Mouse (Mus musculus) CH12.LX (cell line): ENCODE measurements around the gene Zswim1. TPM values are rescaled to one million over a fixed set of nuclear protein-coding genes. Genes with fewer than 3 reads are reported as not detected.

Experiments
- DNase-seq: peaks from one replicate; pipeline ENCODE4 v3.0.0-alpha.2; 2013; ENCODE audit errors: extremely low read depth
- H3K27ac ChIP-seq: 2 replicates; pipeline ENCODE4 v1.5.1; 2012; ENCODE audit warnings: low read depth, mild to moderate bottlenecking, control low read depth, moderate library complexity; ENCODE audit not compliant: insufficient read depth
- H3K27me3 ChIP-seq: replicated peaks from 2 replicates; pipeline ENCODE3; 2012; ENCODE audit warnings: inconsistent platforms
- H3K36me3 ChIP-seq, 2 experiments: replicated peaks in 1 of 2; 2 replicates each; pipeline versions ENCODE3 to v1.6.1; 2012; ENCODE audit warnings: inconsistent platforms in 1 of 2, low read length in 1 of 2, mild to moderate bottlenecking in 1 of 2, mixed read lengths in 1 of 2, moderate library complexity in 1 of 2; ENCODE audit not compliant: control insufficient read depth in 1 of 2, insufficient read depth in 1 of 2
- H3K4me1 ChIP-seq, 2 experiments: 2 replicates each; pipeline ENCODE4 v1.6.1; 2012; ENCODE audit warnings: inconsistent platforms in 1 of 2, moderate library complexity in 1 of 2; ENCODE audit not compliant: insufficient read depth in 2 of 2, control insufficient read depth in 1 of 2
- H3K4me2 ChIP-seq: 2 replicates; pipeline ENCODE4 v1.6.1; 2012; ENCODE audit warnings: low read depth, mild to moderate bottlenecking, control low read depth; ENCODE audit not compliant: poor library complexity, insufficient read depth, severe bottlenecking
- H3K4me3 ChIP-seq, 3 experiments: fragments of 150-350 bp in 1 of 3; sonication (generic) in 1 of 3; replicated peaks in 1 of 3; 2 replicates each; pipeline versions ENCODE3 to v1.5.1; 2011 to 2012; ENCODE audit warnings: low read depth in 2 of 3, low read length in 2 of 3, mild to moderate bottlenecking in 2 of 3, moderate library complexity in 2 of 3, control low read depth in 1 of 3, improper control_type of control experiment in 1 of 3, inconsistent platforms in 1 of 3, mixed read lengths in 1 of 3; ENCODE audit not compliant: poor library complexity in 1 of 3
- H3K79me2 ChIP-seq: replicated peaks from 2 replicates; pipeline ENCODE4 v1.6.1; 2012; ENCODE audit warnings: mild to moderate bottlenecking, moderate library complexity; ENCODE audit not compliant: control insufficient read depth, poor library complexity, insufficient read depth, severe bottlenecking; ENCODE audit errors: extremely low read depth
- H3K9ac ChIP-seq: 2 replicates; pipeline ENCODE4 v1.6.1; 2012; ENCODE audit warnings: low read depth, mild to moderate bottlenecking, control low read depth, moderate library complexity; ENCODE audit not compliant: insufficient read depth
- H3K9me3 ChIP-seq: replicated peaks from 2 replicates; pipeline ENCODE3; 2012; ENCODE audit warnings: low read length, inconsistent platforms, mixed read lengths
- CHD1 ChIP-seq: IDR thresholded peaks from 2 replicates; pipeline ENCODE4 v1.6.1; 2012; ENCODE audit warnings: low read depth, low read length, improper control_type of control experiment, inconsistent platforms
- CHD2 ChIP-seq: IDR thresholded peaks from 2 replicates; pipeline ENCODE4 v1.6.1; 2011; ENCODE audit warnings: low read length, improper control_type of control experiment
- E2F4 ChIP-seq: IDR thresholded peaks from 2 replicates; pipeline ENCODE4 v1.6.1; 2011; ENCODE audit warnings: low read depth, low read length, improper control_type of control experiment; ENCODE audit not compliant: insufficient replicate concordance
- GABPA ChIP-seq: IDR thresholded peaks from 2 replicates; pipeline ENCODE4 v1.6.1; 2012; ENCODE audit warnings: low read depth, low read length, improper control_type of control experiment, inconsistent platforms; ENCODE audit not compliant: insufficient replicate concordance
- HCFC1 ChIP-seq: IDR thresholded peaks from 2 replicates; pipeline ENCODE4 v1.6.1; 2012; ENCODE audit warnings: low read depth, mild to moderate bottlenecking, inconsistent platforms, low read length, improper control_type of control experiment
- KAT2A ChIP-seq: IDR thresholded peaks from 2 replicates; pipeline ENCODE4 v1.6.1; 2012; ENCODE audit warnings: low read length, improper control_type of control experiment, inconsistent platforms; ENCODE audit not compliant: insufficient replicate concordance
- MAFK ChIP-seq: IDR thresholded peaks from 2 replicates; pipeline ENCODE4 v1.6.1; 2011; ENCODE audit warnings: low read length, improper control_type of control experiment; ENCODE audit not compliant: insufficient replicate concordance
- MAX ChIP-seq: IDR thresholded peaks from 2 replicates; pipeline ENCODE4 v1.6.1; 2011; ENCODE audit warnings: low read length, improper control_type of control experiment
- MAZ ChIP-seq: IDR thresholded peaks from 2 replicates; pipeline ENCODE4 v1.6.1; 2012; ENCODE audit warnings: low read depth, mild to moderate bottlenecking, inconsistent platforms, low read length, improper control_type of control experiment, moderate library complexity
- MEF2A ChIP-seq: IDR thresholded peaks from 2 replicates; pipeline ENCODE4 v1.6.1; 2014; ENCODE audit warnings: low read depth, mild to moderate bottlenecking, inconsistent platforms, low read length, improper control_type of control experiment, borderline replicate concordance
- MXI1 ChIP-seq: IDR thresholded peaks from 2 replicates; pipeline ENCODE4 v1.6.1; 2011; ENCODE audit warnings: mild to moderate bottlenecking, low read depth, low read length, improper control_type of control experiment
- MYC ChIP-seq: IDR thresholded peaks from 2 replicates; pipeline ENCODE4 v1.6.1; 2011; ENCODE audit warnings: low read depth, mild to moderate bottlenecking, improper control_type of control experiment, low read length
- NELFE ChIP-seq: IDR thresholded peaks from 2 replicates; pipeline ENCODE4 v1.6.1; 2011; ENCODE audit warnings: low read depth, low read length, improper control_type of control experiment
- PAX5 ChIP-seq: IDR thresholded peaks from 2 replicates; pipeline ENCODE4 v1.6.1; 2012; ENCODE audit warnings: low read length, inconsistent platforms, mixed read lengths
- POLR2A ChIP-seq: IDR thresholded peaks from 2 replicates; pipeline ENCODE4 v1.6.1; 2011; ENCODE audit warnings: low read depth, mild to moderate bottlenecking, improper control_type of control experiment, low read length
- POLR2AphosphoS2 ChIP-seq: IDR thresholded peaks from 2 replicates; pipeline ENCODE4 v1.6.1; 2011; ENCODE audit warnings: low read depth, low read length, improper control_type of control experiment
- SMC3 ChIP-seq: IDR thresholded peaks from 2 replicates; pipeline ENCODE4 v1.6.1; 2011; ENCODE audit warnings: low read depth, low read length, improper control_type of control experiment
- TBP ChIP-seq: conservative IDR thresholded peaks from 2 replicates; pipeline ENCODE4 v1.6.1; 2011; ENCODE audit warnings: low read depth, low read length, improper control_type of control experiment
- UBTF ChIP-seq: IDR thresholded peaks from 2 replicates; pipeline ENCODE4 v1.6.1; 2012; ENCODE audit warnings: low read depth, mild to moderate bottlenecking, inconsistent platforms, low read length, improper control_type of control experiment, moderate library complexity
- USF1 ChIP-seq: IDR thresholded peaks from 2 replicates; pipeline ENCODE4 v1.6.1; 2014; ENCODE audit warnings: low read depth, mild to moderate bottlenecking, inconsistent platforms, low read length, improper control_type of control experiment
- USF2 ChIP-seq: conservative IDR thresholded peaks from 2 replicates; pipeline ENCODE4 v1.6.1; 2011; ENCODE audit warnings: low read depth, low read length, improper control_type of control experiment
- ZKSCAN1 ChIP-seq: IDR thresholded peaks from 2 replicates; pipeline ENCODE4 v1.6.1; 2012; ENCODE audit warnings: low read depth, inconsistent platforms, low read length, improper control_type of control experiment, borderline replicate concordance
- dilution Hi-C: fragments of 300-500 bp; cut with MboI; formaldehyde crosslinking; loops from 2 replicates; pipeline ENCODE4 v1.14.3; 2020; ENCODE audit warnings: low sequenced_read_pairs; ENCODE audit not compliant: extremely low pct_unique_long_range_greater_than_20kb, extremely low pct_ligation_motif_present
- in situ Hi-C: fragments of 300-500 bp; cut with MboI; formaldehyde crosslinking; loops from 3 replicates; pipeline ENCODE4 v1.14.3; 2019; ENCODE audit warnings: low sequenced_read_pairs, low pct_ligation_motif_present, low pct_unique_long_range_greater_than_20kb, mixed read lengths
- polyA plus RNA-seq: library from polyadenylated mRNA; unstranded; fragments of >175 nt; gene quantifications from 2 replicates; pipeline ENCODE4 v1.2.1, GENCODE M21; 2012; ENCODE audit warnings: low read depth; ENCODE audit not compliant: insufficient read length
- total RNA-seq, 2 experiments: library from RNA; depleted of rRNA; stranded (reverse); fragments of 300-350 nt in 1 of 2; fragments of >200 nt in 1 of 2; gene quantifications; 2 replicates each; pipeline ENCODE4 v1.2.3; 2012 to 2014

The Zswim1 gene
- total and polyA plus RNA-seq, 3 experiments, result 5.3 to 13.8 (median 9.5) TPM

DNA sequence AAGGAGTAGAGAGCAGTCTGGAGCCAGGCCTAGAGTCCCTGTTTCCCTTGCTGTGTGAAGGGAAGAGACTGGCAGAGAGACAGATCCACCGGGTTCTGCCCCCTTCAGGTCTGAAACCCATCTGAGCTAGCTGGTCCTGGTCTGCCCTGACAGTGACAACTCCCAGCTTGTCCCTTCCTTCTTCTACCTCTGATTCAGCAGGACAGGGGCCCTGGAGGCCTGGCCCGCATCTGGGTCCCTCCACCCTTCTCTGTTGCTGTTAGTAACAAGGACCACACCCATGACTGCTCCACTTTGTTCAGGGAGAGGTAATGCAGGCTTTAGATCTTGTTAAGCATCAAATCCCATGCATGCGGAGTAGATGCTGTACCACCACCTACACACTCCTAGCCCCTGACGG lies 34.1 kb upstream of the Zswim1 start:
- in situ Hi-C loops, result no loop called here
- H3K4me1 ChIP-seq, result peaks cover 7 to 19% of the 10 kb centered on the region in 2 experiments
- DNase-seq, result no peak
- peaks cover 9% of the 10 kb centered on the region for H3K27me3 ChIP-seq
- dilution Hi-C loops, result no loop called here
- H3K27ac ChIP-seq, result no peak overlapping the region
- no peak overlapping the region for H3K4me2 ChIP-seq
- no peaks in the 10 kb centered on the region for H3K79me2 ChIP-seq
- TF ChIP-seq USF1 (no peak), KAT2A (no peak), MAZ (no peak), CHD1 (no peak), POLR2A (no peak), E2F4 (no peak), POLR2AphosphoS2 (no peak), ZKSCAN1 (no peak), HCFC1 (no peak), MXI1 (no peak), MAX (no peak)
- no peaks in the 10 kb centered on the region for H3K9me3 ChIP-seq
- H3K36me3 ChIP-seq, result peaks cover 21 to 49% of the 10 kb centered on the region in 2 experiments
- no peak overlapping the region for H3K4me3 ChIP-seq
- no peak overlapping the region for H3K9ac ChIP-seq

DNA sequence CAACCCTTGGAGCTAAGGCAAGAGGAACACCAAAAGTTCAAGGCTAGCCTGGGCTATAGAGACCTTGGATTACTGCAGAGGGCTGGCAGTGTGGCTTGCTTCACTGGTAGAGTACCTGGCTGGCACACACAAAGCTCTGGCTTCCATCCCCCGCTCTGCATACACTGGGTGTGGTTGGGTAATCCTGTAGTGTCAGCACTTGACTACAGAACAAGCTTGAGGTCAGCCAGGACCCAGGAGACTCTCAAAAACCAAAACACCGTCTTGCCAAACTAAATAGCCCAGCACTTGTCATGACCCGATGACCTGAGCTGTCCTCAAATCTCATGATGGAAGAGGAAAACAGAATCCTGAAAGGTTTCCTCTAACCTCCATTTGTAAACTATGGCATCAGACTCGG lies 32.0 kb upstream of the Zswim1 start:
- H3K79me2 ChIP-seq, result no peaks in the 10 kb centered on the region
- H3K4me3 ChIP-seq, result no peak overlapping the region
- H3K27me3 ChIP-seq, result no peaks in the 10 kb centered on the region
- H3K9me3 ChIP-seq, result no peaks in the 10 kb centered on the region
- H3K4me2 ChIP-seq, result no peak overlapping the region
- DNase-seq, result no peak
- peaks cover 30 to 64% of the 10 kb centered on the region in 2 experiments for H3K36me3 ChIP-seq
- TF ChIP-seq USF1 (no peak), USF2 (no peak), TBP (no peak), GABPA (no peak), MYC (no peak), CHD2 (no peak), CHD1 (no peak), NELFE (no peak), HCFC1 (no peak), MAFK (no peak), KAT2A (no peak), UBTF (no peak), SMC3 (no peak), MEF2A (no peak), PAX5 (no peak)
- dilution Hi-C loops, result no loop called here
- H3K27ac ChIP-seq, result no peak overlapping the region
- in situ Hi-C loops, result no loop called here
- peaks cover 7 to 17% of the 10 kb centered on the region in 2 experiments for H3K4me1 ChIP-seq
- H3K9ac ChIP-seq, result no peak overlapping the region
